Mouse (Mus musculus) stomach, embryonic 14.5 days (tissue): ENCODE results near the gene Gm21972. TPM values are rescaled to one million over a fixed set of nuclear protein-coding genes. Genes with fewer than 3 reads are reported as not detected.

Source experiments
- ATAC-seq: fragments of 200-750 bp; cut with Nextera tagmentation; 2 replicates; pipeline ENCODE4 v1.8.0; 2017; ENCODE audit warnings: low read depth, moderate TSS enrichment; ENCODE audit not compliant: insufficient number of reproducible peaks, insufficient read depth, low FRiP score
- H3K27ac ChIP-seq: fragments of 300-500 bp; sonication (generic); 2 replicates; pipeline ENCODE4 v1.5.1; 2014; ENCODE audit warnings: mild to moderate bottlenecking, low read length, moderate library complexity, mixed read lengths
- H3K27me3 ChIP-seq: fragments of 300-500 bp; sonication (generic); 2 replicates; pipeline ENCODE4 v1.6.1; 2014; ENCODE audit warnings: low read length, control low read depth, mixed read lengths; ENCODE audit not compliant: control insufficient read depth, insufficient read depth
- H3K36me3 ChIP-seq: fragments of 300-500 bp; sonication (generic); 2 replicates; pipeline ENCODE4 v1.6.1; 2014; ENCODE audit warnings: mild to moderate bottlenecking, control low read depth, low read length, moderate library complexity, mixed read lengths; ENCODE audit not compliant: control insufficient read depth, insufficient read depth
- H3K4me1 ChIP-seq: fragments of 300-500 bp; sonication (generic); 2 replicates; pipeline ENCODE4 v1.6.1; 2014; ENCODE audit warnings: low read length, control low read depth, mixed read lengths; ENCODE audit not compliant: control insufficient read depth, insufficient read depth
- H3K4me2 ChIP-seq: fragments of 300-500 bp; sonication (generic); replicated peaks from 2 replicates; pipeline ENCODE4 v1.6.1; 2014; ENCODE audit warnings: low read depth, low read length, control low read depth
- H3K4me3 ChIP-seq: fragments of 300-500 bp; sonication (generic); 2 replicates; pipeline ENCODE4 v1.5.1; 2014; ENCODE audit warnings: low read depth, low read length, control low read depth
- H3K9ac ChIP-seq: fragments of 300-500 bp; sonication (generic); replicated peaks from 2 replicates; pipeline ENCODE4 v1.6.1; 2014; ENCODE audit warnings: low read depth, mild to moderate bottlenecking, control low read depth, low read length, moderate library complexity, mixed read lengths
- H3K9me3 ChIP-seq: fragments of 300-500 bp; sonication (generic); 2 replicates; pipeline ENCODE4 v1.6.1; 2016; ENCODE audit warnings: low read depth, low read length, control low read depth; ENCODE audit not compliant: control insufficient read depth
- WGBS: fragments of 180-500 bp; shearing (Covaris S2); extraction: QIAGEN DNeasy Blood & Tissue Kit; methylation state at CpG from one replicate; pipeline ENCODE4 v1.1.7; 2014; 5-methylcytosine and 5-hydroxymethylcytosine counted together
- polyA plus RNA-seq: library from polyadenylated mRNA; unstranded; fragments of >200 nt; fragmentation: Nextera tagmentation; extraction: Ambion mirVana; gene quantifications from 2 replicates; pipeline ENCODE4 v1.2.1, GENCODE M21; 2014

Gene Gm21972
- polyA plus RNA-seq, 1 experiment from 2014 or later = not detected

DNA sequence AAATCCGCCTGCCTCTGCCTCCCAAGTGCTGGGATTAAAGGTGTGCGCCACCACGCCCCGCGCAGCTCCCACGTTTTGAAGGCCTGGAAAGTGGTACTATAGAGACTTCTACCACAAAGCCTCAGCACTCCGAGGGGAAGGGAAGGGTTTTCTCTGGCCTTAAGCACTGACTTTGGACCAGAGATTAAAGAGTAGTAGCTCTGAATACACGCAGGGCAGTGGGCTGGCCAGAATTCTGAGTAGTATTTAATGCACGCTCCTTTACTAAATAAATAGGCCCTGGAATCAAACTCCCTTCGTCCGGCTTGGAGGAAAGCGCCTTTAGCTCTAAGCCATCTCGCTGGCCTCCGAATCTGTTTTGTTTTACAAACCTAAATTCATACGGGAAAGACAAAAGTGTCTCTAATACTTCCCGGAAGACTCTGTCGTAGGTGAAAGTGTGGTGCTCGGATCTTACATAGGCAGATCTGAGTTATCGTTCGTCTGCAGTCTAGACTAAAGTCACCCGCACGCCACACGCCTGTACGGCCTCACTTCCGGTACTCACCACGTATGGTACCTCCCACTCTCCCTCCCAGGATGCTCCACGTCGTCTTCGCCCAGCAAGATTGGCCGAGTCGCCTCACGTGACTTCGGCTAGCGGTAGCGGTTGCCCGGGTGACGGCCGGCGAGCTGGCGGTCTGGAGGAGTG is 20.8 kb downstream of the Gm21972 start, which contains the start of gene Armc9:
Gene Armc9 (plus strand): TSS at position 648 of the 691 bp plus-strand sequence.
- H3K4me2 ChIP-seq = peak within 1 kb of the TSS; percentile 70
- H3K27me3 ChIP-seq = no peaks in the 10 kb centered on the region
- H3K27ac ChIP-seq = peak within 1 kb of the TSS; percentile 90
- H3K9ac ChIP-seq = peak within 1 kb of the TSS; percentile 57
- H3K36me3 ChIP-seq = no peaks in the 10 kb centered on the region; the same call in 1 of the 2 replicates
- H3K4me1 ChIP-seq = no peaks in the 10 kb centered on the region; the same call in 1 of the 2 replicates
- peak; percentile 100 for ATAC-seq
- H3K4me3 ChIP-seq = peak within 1 kb of the TSS; percentile 76
- WGBS = 3% methylated on average over 40 of the region's 40 CpGs
- H3K9me3 ChIP-seq = no peaks in the 10 kb centered on the region

DNA sequence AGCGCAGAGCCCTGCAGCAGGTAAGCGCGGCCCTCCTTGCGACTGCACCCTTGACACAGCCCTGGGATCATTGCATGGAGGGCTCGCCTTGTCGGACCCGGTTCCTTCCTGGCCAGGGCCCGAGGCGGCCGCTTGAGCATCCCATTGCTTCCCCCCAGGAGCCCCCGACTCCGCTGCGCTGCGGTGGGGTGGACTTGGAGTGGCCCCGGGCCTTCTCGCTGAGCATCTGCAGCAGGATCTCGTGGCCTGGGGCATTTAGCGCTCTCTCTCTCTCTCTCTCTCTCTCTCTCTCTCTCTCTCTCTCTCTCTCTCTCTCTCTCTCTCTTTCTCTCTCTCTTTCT is 21.4 kb downstream of the Gm21972 start:
- H3K9me3 ChIP-seq = no peaks in the 10 kb centered on the region
- no peak overlapping the region; the same call in 1 of the 2 replicates for H3K27ac ChIP-seq
- no peaks in the 10 kb centered on the region; the same call in 1 of the 2 replicates for H3K4me1 ChIP-seq
- no peak for ATAC-seq
- no peaks in the 10 kb centered on the region; the same call in 1 of the 2 replicates for H3K36me3 ChIP-seq
- 0% methylated on average over 18 of the region's 18 CpGs for WGBS
- peak overlapping the region; percentile 76 for H3K4me3 ChIP-seq
- no peaks in the 10 kb centered on the region for H3K27me3 ChIP-seq
- H3K4me2 ChIP-seq = peak overlapping the region; percentile 68
- peak overlapping the region; percentile 57; the same call in 1 of the 2 replicates for H3K9ac ChIP-seq

DNA sequence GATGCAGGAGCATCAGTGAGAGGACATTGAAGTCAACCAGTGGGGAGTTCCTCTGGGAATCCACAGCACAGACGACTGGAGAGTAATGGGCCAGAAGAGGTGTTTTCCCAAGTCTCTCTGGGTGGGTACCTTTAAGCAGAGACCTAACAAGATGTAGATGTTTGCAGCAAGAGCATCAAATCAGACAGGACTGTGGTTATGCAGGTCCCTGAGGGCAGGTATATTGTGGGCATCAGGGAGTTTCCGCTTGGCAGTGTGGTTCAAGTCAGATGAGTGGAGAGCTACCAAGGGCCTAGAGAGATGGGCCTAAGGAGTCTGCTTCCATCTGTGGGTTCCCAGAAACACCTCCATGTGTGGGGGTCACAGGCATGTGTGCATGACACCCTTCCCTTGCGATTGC is 22.6 kb downstream of the Gm21972 start:
- peaks cover 4% of the 10 kb centered on the region; the same call in 1 of the 2 replicates for H3K36me3 ChIP-seq
- H3K27ac ChIP-seq = no peak overlapping the region
- H3K4me1 ChIP-seq = no peaks in the 10 kb centered on the region; the same call in 1 of the 2 replicates
- ATAC-seq = no peak
- H3K4me2 ChIP-seq = no peak overlapping the region
- H3K27me3 ChIP-seq = no peaks in the 10 kb centered on the region
- WGBS = 85% methylated on average over 3 of the region's 3 CpGs
- no peak overlapping the region for H3K9ac ChIP-seq
- no peaks in the 10 kb centered on the region for H3K9me3 ChIP-seq
- no peak overlapping the region for H3K4me3 ChIP-seq

DNA sequence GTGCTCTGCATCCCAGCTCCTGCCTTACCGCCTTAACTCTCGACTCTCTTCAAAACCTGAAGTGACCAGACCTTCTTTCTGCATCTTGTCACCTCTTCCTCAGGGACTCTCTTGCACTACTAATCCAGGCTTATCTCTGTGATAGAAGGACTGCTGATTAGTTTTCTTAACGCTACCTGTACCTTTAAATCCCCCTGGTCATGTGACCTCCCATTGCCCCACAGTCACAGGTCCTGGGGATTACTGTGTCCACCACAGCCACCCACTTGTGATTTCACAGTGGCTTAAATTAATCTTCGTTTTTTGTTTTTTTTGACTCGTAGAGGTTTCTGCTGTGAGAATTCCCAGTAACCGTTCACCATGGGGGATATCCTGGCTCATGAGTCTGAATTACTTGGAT is 23.2 kb downstream of the Gm21972 start:
- no peak for ATAC-seq
- H3K36me3 ChIP-seq = peaks cover 6% of the 10 kb centered on the region
- no peak overlapping the region for H3K9ac ChIP-seq
- H3K4me3 ChIP-seq = no peak overlapping the region
- no peak overlapping the region for H3K27ac ChIP-seq
- H3K4me2 ChIP-seq = no peak overlapping the region
- H3K4me1 ChIP-seq = no peaks in the 10 kb centered on the region; the same call in 1 of the 2 replicates
- H3K27me3 ChIP-seq = no peaks in the 10 kb centered on the region
- no peaks in the 10 kb centered on the region for H3K9me3 ChIP-seq
- whole genome bisulfite sequencing = 87% methylated on average over 6 of the region's 6 CpGs

DNA sequence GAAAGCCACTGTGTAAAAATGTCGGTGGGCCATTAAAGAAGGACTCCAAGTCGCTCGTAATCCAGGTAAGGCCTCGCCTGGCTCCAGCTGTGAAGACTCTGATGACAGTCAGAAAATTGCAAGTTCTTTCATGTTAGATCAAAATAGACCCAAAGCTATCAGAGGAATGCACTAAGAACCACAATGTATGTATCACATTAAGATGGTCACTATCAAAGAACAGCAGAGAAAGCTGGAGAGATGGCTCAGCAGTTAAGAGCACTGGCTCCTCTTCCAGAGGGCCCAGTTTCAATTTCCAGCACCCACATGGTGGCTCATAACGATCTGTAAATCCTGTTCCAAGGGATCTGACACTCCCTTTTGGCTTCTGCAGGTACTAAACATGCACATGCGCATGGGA is 26.6 kb downstream of the Gm21972 start:
- Histone ChIP-seq H3K4me3 (no peak overlapping the region), H3K4me2 (no peak overlapping the region), H3K27me3 (no peaks in the 10 kb centered on the region), H3K36me3 (peaks cover 14% of the 10 kb centered on the region), H3K9me3 (no peaks in the 10 kb centered on the region), H3K4me1 (no peaks in the 10 kb centered on the region; the same call in 1 of the 2 replicates), H3K27ac (no peak overlapping the region), H3K9ac (no peak overlapping the region)
- 90% methylated on average over 6 of the region's 6 CpGs for WGBS
- no peak for ATAC-seq

DNA sequence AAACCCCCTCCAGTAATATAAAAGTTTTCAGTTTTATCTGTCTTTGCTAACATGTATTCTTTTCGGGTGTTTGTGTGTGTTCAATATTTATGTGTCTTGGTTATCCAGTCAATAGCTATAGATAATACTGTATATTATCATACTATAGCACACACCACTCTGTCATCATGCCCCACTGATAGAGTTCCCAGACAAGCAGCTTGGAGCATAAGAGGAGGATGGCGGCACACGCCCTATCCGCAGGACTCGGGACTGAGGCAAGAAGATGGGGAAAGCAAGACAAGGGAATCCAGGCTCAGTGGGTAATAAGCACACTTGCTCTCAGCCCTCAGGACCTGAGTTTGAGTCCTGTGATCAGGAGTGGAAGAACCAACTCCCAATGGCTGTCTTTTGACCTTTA is 27.0 kb downstream of the Gm21972 start:
- WGBS = 87% methylated on average over 5 of the region's 5 CpGs
- Histone ChIP-seq H3K4me1 (no peaks in the 10 kb centered on the region; the same call in 1 of the 2 replicates), H3K4me2 (no peak overlapping the region), H3K9me3 (no peaks in the 10 kb centered on the region), H3K27me3 (no peaks in the 10 kb centered on the region), H3K27ac (no peak overlapping the region), H3K4me3 (no peak overlapping the region), H3K36me3 (peaks cover 16% of the 10 kb centered on the region), H3K9ac (no peak overlapping the region)
- ATAC-seq = peak; percentile 72; the same call in 1 of the 2 replicates

DNA sequence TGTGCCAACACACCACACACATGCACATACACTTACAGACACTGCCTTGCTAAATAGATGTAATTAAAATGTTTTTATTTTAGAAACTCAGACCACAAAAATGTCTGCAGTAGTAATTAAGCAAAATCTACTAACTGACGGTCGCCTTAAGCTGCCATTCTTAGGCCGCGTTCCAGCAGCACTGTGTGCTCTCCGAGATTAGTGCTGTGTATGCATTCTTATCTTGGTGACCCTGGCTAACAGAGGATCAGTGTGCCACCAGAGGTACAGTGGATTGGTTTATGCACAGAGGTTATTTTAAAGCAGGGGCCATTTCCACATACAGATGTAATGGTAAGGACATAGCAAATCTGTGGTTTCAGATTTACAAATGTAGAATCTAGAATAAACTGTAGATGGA is 27.6 kb downstream of the Gm21972 start:
- ATAC-seq = no peak
- Histone ChIP-seq H3K4me2 (no peak overlapping the region), H3K9ac (no peak overlapping the region), H3K27me3 (no peaks in the 10 kb centered on the region), H3K9me3 (no peaks in the 10 kb centered on the region), H3K36me3 (peaks cover 16% of the 10 kb centered on the region), H3K27ac (no peak overlapping the region), H3K4me1 (no peaks in the 10 kb centered on the region), H3K4me3 (no peak overlapping the region)
- WGBS = 89% methylated on average over 5 of the region's 5 CpGs

DNA sequence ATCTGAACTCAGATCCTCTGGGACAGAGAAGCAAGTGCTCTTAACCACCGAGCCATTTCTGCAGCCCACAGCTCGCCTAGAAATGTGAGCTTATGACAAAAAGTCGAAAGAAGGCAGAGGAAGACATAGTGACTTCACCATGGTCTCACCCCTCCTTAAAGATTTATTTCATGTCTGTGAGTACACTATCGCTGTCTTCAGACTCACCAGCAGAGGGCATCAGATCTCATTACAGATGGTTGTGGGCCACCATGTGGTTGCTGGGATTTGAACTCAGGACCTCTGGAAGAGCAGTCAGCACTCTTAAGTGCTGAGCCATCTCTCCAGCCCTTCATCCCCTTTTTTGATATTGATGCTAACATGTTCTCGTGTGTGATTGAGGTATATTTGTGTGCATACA is 41.2 kb downstream of the Gm21972 start:
- Histone ChIP-seq H3K4me3 (no peak overlapping the region), H3K27me3 (no peaks in the 10 kb centered on the region), H3K4me2 (no peak overlapping the region), H3K9ac (no peak overlapping the region), H3K4me1 (no peaks in the 10 kb centered on the region), H3K9me3 (no peaks in the 10 kb centered on the region), H3K36me3 (peaks cover 7% of the 10 kb centered on the region; the same call in 1 of the 2 replicates), H3K27ac (no peak overlapping the region)
- no peak for ATAC-seq
- WGBS = 83% methylated on average over 5 of the region's 5 CpGs
